Comparison of ENCODE assay signal across 20 mouse cellular contexts in the genomic region with DNA sequence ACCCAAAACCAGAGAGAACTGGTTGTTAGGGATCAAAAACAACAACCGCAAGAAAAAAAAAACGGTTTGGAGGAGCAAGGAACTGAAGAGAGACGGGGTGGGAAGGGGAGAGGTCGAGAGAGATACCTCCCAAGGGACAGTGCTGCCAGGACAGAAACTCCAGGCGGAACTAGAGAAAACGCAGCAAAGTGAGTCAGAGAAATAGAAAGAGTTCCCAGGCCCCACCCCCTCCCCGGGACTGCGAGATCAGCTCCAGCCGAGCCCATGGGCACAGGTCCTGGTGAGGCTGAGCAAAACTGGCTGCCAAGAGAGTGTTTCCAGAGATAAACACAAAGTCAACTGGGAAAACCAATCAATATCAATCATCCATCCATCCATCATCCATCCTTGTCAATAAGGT. TPM values are rescaled to one million over a fixed set of nuclear protein-coding genes. Genes with fewer than 3 reads are reported as not detected.
A peak's percentile ranks its signal among the peaks of the same experiment; 100 is the strongest.
DNase-seq lines count a peak whose midpoint lies in the region; TF ChIP-seq lines count a peak whose summit lies in the region.
"Had no signal": no experiment of that assay in that cellular context is flagged by ENCODE, and none has a peak within 500 bp of the region (broad histone marks: within the 10 kb centered on the region; RNA-seq: fewer than 3 reads in every experiment).

No protein-coding gene starts in this region.

- TF ChIP-seq EP300 in CH12.LX (IDR thresholded peaks at IDR 0.05; ENCODE audit: low read length), result no peak

- TF ChIP-seq RAD21 in CH12.LX (IDR thresholded peaks at IDR 0.05; ENCODE audit: low read depth, low read length), result no peak

- dilution Hi-C loops in CH12.LX (cut with MboI; ENCODE audit: extremely low pct_ligation_motif_present, extremely low pct_unique_long_range_greater_than_20kb, low sequenced_read_pairs), result no loop called here

- H3K9ac ChIP-seq in CH12.LX (ENCODE audit: insufficient read depth, low read depth), result no peak overlapping the region
- H3K9ac ChIP-seq: embryonic facial prominence, embryonic 12.5 days; forebrain, embryonic 13.5 days; forebrain, embryonic 15.5 days; forebrain, postnatal 0 days had no signal

- TF ChIP-seq CTCF in CH12.LX (conservative IDR thresholded peaks at IDR 0.05 in 1 of 2, IDR thresholded peaks at IDR 0.05 in 1 of 2; ENCODE audit: low read depth in 2 of 2, low read length in 2 of 2), result no peak

- no peaks in the 10 kb centered on the region for H3K79me2 ChIP-seq in CH12.LX (replicated peaks; ENCODE audit: control insufficient read depth, extremely low read depth, insufficient read depth, poor library complexity, severe bottlenecking)
- H3K79me2 ChIP-seq in myocyte (ENCODE audit: control insufficient read depth, insufficient read depth), result no peaks in the 10 kb centered on the region

- intact Hi-C loops in left cerebral cortex, postnatal 25 days (cut with DNase I), result no loop called here

- H3K36me3 ChIP-seq in CH12.LX (replicated peaks in 1 of 2; ENCODE audit: control insufficient read depth in 1 of 2, insufficient read depth in 1 of 2, low read length in 1 of 2) (no peaks in the 10 kb centered on the region), myocyte (ENCODE audit: control insufficient read depth, insufficient read depth) (no peaks in the 10 kb centered on the region)
- H3K36me3 ChIP-seq: embryonic facial prominence, embryonic 10.5 days; embryonic facial prominence, embryonic 12.5 days; forebrain, embryonic 15.5 days; G1E had no signal

- H3K4me2 ChIP-seq in CH12.LX (ENCODE audit: insufficient read depth, low read depth, poor library complexity, severe bottlenecking), result peak overlapping the region; percentile 44
- H3K4me2 ChIP-seq in myocyte (ENCODE audit: low read depth), result peak overlapping the region; percentile 35
- H3K4me2 ChIP-seq: embryonic facial prominence, embryonic 12.5 days; forebrain, embryonic 13.5 days; forebrain, embryonic 15.5 days had no signal

- H3K27ac ChIP-seq in CH12.LX (ENCODE audit: insufficient read depth, low read depth), result no peak overlapping the region
- H3K27ac ChIP-seq: embryonic facial prominence, embryonic 10.5 days; embryonic facial prominence, embryonic 12.5 days; forebrain, embryonic 13.5 days; forebrain, embryonic 15.5 days had no signal

- H3K4me3 ChIP-seq in CH12.LX (replicated peaks in 1 of 3; ENCODE audit: low read depth in 2 of 3, low read length in 2 of 3, poor library complexity in 1 of 3) (no peak overlapping the region), myocyte (no peak overlapping the region)
- H3K4me3 ChIP-seq: embryonic facial prominence, embryonic 10.5 days; embryonic facial prominence, embryonic 12.5 days; forebrain, embryonic 13.5 days; forebrain, embryonic 15.5 days had no signal

- DNase-seq in CH12.LX (ENCODE audit: extremely low read depth) (no peak), MN1 (ENCODE audit: low spot score) (peak; percentile 65)
- DNase-seq in left cerebral cortex, adult 8-10 months (ENCODE audit: low spot score in 2 of 2), result no peak
- DNase-seq in left cerebral cortex, postnatal 25 days (ENCODE audit: low spot score in 2 of 2), result no peak
- DNase-seq: adrenal gland, adult 8-10 months; adrenal gland, postnatal 14 days; adrenal gland, postnatal 36 days; cerebellum, adult 11-12 months; cerebellum, adult 2 months; cerebellum, adult 9-10 months; cerebellum, postnatal 10 days; cerebellum, postnatal 25 days; forebrain, postnatal 0 days had no signal

- no peaks in the 10 kb centered on the region for H3K9me3 ChIP-seq in CH12.LX (replicated peaks; ENCODE audit: low read length)
- H3K9me3 ChIP-seq: embryonic facial prominence, embryonic 10.5 days; embryonic facial prominence, embryonic 12.5 days; forebrain, embryonic 13.5 days; forebrain, embryonic 15.5 days; G1E had no signal

- H3K27me3 ChIP-seq in CH12.LX (replicated peaks) (peaks cover 87% of the 10 kb centered on the region), myocyte (ENCODE audit: control insufficient read depth, insufficient read depth, insufficient read length) (peaks cover 45% of the 10 kb centered on the region)
- H3K27me3 ChIP-seq: forebrain, embryonic 13.5 days; forebrain, embryonic 15.5 days; Patski had no signal

- H3ac ChIP-seq in myocyte (ENCODE audit: control insufficient read depth, insufficient read length), result no peak overlapping the region

- in situ Hi-C loops in CH12.LX (cut with MboI; ENCODE audit: low pct_ligation_motif_present, low pct_unique_long_range_greater_than_20kb, low sequenced_read_pairs), result loop anchor here (5.0 kb wide), 1 partner anchor 36 kb away; no protein-coding TSS in a partner anchor

- peaks cover 5 to 23% of the 10 kb centered on the region in 2 experiments for H3K4me1 ChIP-seq in CH12.LX (ENCODE audit: control insufficient read depth in 1 of 2, insufficient read depth in 2 of 2)
- H3K4me1 ChIP-seq: embryonic facial prominence, embryonic 12.5 days; forebrain, embryonic 13.5 days; forebrain, embryonic 15.5 days had no signal

- TF ChIP-seq POLR2A in CH12.LX (IDR thresholded peaks at IDR 0.05; ENCODE audit: low read depth, low read length) (no peak), myocyte (IDR thresholded peaks at IDR 0.05; ENCODE audit: insufficient read length, low read depth) (no peak)

TF ChIP-seq in CH12.LX, 34 proteins besides CTCF, POLR2A, EP300 and RAD21:
- TF ChIP-seq MYC (IDR thresholded peaks at IDR 0.05; ENCODE audit: low read depth, low read length), result no peak
- TF ChIP-seq JUN (IDR thresholded peaks at IDR 0.05; ENCODE audit: insufficient read depth, low read depth, low read length), result no peak
- no peak for TF ChIP-seq ETS1 (conservative IDR thresholded peaks at IDR 0.05; ENCODE audit: low read depth, low read length)
- TF ChIP-seq KAT2A (IDR thresholded peaks at IDR 0.05; ENCODE audit: insufficient replicate concordance, low read length), result no peak
- TF ChIP-seq NRF1 (IDR thresholded peaks at IDR 0.05; ENCODE audit: low read depth, low read length), result no peak
- no peak for TF ChIP-seq ZKSCAN1 (IDR thresholded peaks at IDR 0.05; ENCODE audit: borderline replicate concordance, low read depth, low read length)
- TF ChIP-seq MAZ (IDR thresholded peaks at IDR 0.05; ENCODE audit: low read depth, low read length), result no peak
- no peak for TF ChIP-seq MEF2A (IDR thresholded peaks at IDR 0.05; ENCODE audit: borderline replicate concordance, low read depth, low read length)
- no peak for TF ChIP-seq TBP (conservative IDR thresholded peaks at IDR 0.05; ENCODE audit: low read depth, low read length)
- no peak for TF ChIP-seq PAX5 (IDR thresholded peaks at IDR 0.05; ENCODE audit: low read length)
- TF ChIP-seq JUND (conservative IDR thresholded peaks at IDR 0.05; ENCODE audit: low read depth, low read length), result no peak
TF ChIP-seq in CH12.LX: peak in this region for 0.

TF ChIP-seq in myocyte, 11 proteins besides CTCF, POLR2A, EP300 and RAD21:
- TF ChIP-seq CEBPB (IDR thresholded peaks at IDR 0.05; ENCODE audit: insufficient read depth, poor library complexity, severe bottlenecking) (no peak), MYOG (IDR thresholded peaks at IDR 0.05; ENCODE audit: control insufficient read depth in 1 of 3, insufficient read depth in 1 of 3, insufficient read length in 2 of 3, low read depth in 2 of 3) (no peak), MYOD1 (IDR thresholded peaks at IDR 0.05; ENCODE audit: control insufficient read depth in 1 of 3, insufficient read length in 2 of 3, low read depth in 2 of 3) (no peak), POLR2AphosphoS2 (IDR thresholded peaks at IDR 0.05; ENCODE audit: insufficient read length, low read depth) (no peak)

RNA-seq across cellular contexts. Expression of a gene that starts 17.0 kb away (rescaled TPM):
- total RNA-seq in CH12.LX (2012; rRNA removed), result 8.6 and 9.9 TPM in 2 replicates
- total RNA-seq in CH12.LX (2014; rRNA removed), result 6.6 and 8.1 TPM in 2 replicates
- 4.5 and 5.2 TPM in 2 replicates for polyA plus RNA-seq in CH12.LX (2012; ENCODE audit: insufficient read length, low read depth)
- polyA plus RNA-seq in myocyte (2012; fragmentation: generic; extraction: Trizol), result 5.9 TPM
- 10 to 100 TPM; 19.1 to 24.8 (median 21.9) TPM for total RNA-seq in left cerebral cortex, adult 8-10 months (2022)
- 10 to 100 TPM; 18.1 TPM for total RNA-seq in left cerebral cortex, postnatal 25 days (2021)

RNA-seq across cellular contexts. Expression of a gene that starts 36.4 kb away (rescaled TPM):
- 0.17 and 0.21 TPM in 2 replicates for total RNA-seq in CH12.LX (2012; rRNA removed)
- 0.19 TPM in 2 replicates for total RNA-seq in CH12.LX (2014; rRNA removed)
- polyA plus RNA-seq in CH12.LX (2012; ENCODE audit: insufficient read length, low read depth), result 0.45 and 0.63 TPM in 2 replicates
- polyA plus RNA-seq in myocyte (2012; fragmentation: generic; extraction: Trizol), result not detected
- under 1 TPM; 0.27 to 0.63 (median 0.39) TPM for total RNA-seq in left cerebral cortex, adult 8-10 months (2022)
- total RNA-seq in left cerebral cortex, postnatal 25 days (2021), result under 1 TPM in 1 of 2 experiments, not detected in 1; 0.48 TPM
- total RNA-seq: forebrain, postnatal 0 days; G1E had no signal
- polyA plus RNA-seq: forebrain, embryonic 15.5 days; G1E had no signal
